Mouse (Mus musculus) heart, embryonic 10.5 days (tissue): ENCODE measurements at regions not wholly inside any gene's neighbourhood (a gene's known extent, or its start where the extent isn't known, plus 50 kb on each side); places are given as distances from the start of the nearest gene placed in this dataset.

Experiments
- DNase-seq: peaks from one replicate; pipeline ENCODE4 v3.0.0-alpha.2; 2017; ENCODE audit warnings: low spot score
- H3K27ac ChIP-seq: fragments of 300-500 bp; sonication (generic); 2 replicates; pipeline ENCODE4 v1.5.1; 2016; ENCODE audit warnings: mild to moderate bottlenecking
- H3K27me3 ChIP-seq: fragments of 300-500 bp; sonication (generic); 2 replicates; pipeline ENCODE4 v1.6.1; 2016; ENCODE audit warnings: mild to moderate bottlenecking; ENCODE audit not compliant: poor library complexity, insufficient read depth, severe bottlenecking
- H3K36me3 ChIP-seq: fragments of 300-500 bp; sonication (generic); 2 replicates; pipeline ENCODE4 v1.6.1; 2016; ENCODE audit warnings: mild to moderate bottlenecking, moderate library complexity
- H3K4me1 ChIP-seq: fragments of 300-500 bp; sonication (generic); 2 replicates; pipeline ENCODE4 v1.6.1; 2016; ENCODE audit warnings: mild to moderate bottlenecking
- H3K4me3 ChIP-seq: fragments of 300-500 bp; sonication (generic); 2 replicates; pipeline ENCODE4 v1.5.1; 2016; ENCODE audit warnings: mild to moderate bottlenecking, moderate library complexity
- H3K9me3 ChIP-seq: fragments of 300-500 bp; sonication (generic); 2 replicates; pipeline ENCODE4 v1.6.1; 2016; ENCODE audit warnings: mild to moderate bottlenecking, moderate library complexity
- WGBS: fragments of 180-500 bp; shearing (Covaris S2); methylation state at CpG from one replicate; pipeline ENCODE4 v1.1.7; 2016; 5-methylcytosine and 5-hydroxymethylcytosine counted together

DNA sequence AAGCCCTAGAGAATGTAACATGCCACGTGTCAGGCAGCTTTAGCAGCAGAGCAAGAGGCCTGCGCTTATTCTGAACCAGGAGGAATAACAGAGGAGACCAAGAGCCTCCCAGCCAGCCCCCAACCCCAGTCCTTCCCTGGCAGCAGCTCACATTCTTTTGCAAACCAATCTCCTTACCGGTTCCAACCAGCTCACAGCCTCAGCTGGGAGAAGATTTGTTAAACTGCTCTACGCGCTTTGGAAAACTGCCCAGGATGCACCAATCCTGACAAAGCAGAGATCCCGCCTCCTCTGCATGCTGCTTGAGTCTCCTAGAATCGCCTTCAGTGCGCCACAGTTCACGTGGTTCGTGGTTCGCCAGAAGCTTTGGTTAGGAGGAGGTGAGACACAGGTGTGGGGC, 51.8 kb downstream of the Gm9376 start:
- H3K9me3 ChIP-seq = no peaks in the 10 kb centered on the region
- peaks cover 55% of the 10 kb centered on the region for H3K27me3 ChIP-seq
- 46% methylated on average over 11 of the region's 11 CpGs for WGBS

DNA sequence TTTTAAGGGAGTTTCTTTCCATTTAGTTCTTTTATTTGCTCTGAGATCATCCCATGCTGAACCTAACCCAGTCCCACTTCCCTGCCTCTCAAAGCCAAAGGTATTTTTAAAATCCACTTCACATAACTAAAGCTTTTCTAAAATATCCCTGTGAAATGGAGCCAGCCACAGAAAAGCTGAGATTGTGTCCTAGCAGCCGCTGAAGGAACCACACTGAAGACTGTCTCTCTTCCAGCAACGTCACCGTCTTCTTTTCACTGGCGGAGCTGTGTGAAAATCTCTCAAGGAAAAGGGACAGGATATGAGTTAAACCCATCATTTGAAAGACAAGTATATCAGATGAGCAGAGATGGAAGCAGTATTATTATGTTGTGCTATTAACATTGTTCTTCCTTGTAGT, 53.3 kb downstream of the Gm9376 start:
- Histone ChIP-seq H3K9me3 (no peaks in the 10 kb centered on the region), H3K4me3 (no peak overlapping the region), H3K4me1 (no peaks in the 10 kb centered on the region), H3K27ac (no peak overlapping the region), H3K27me3 (peaks cover 71% of the 10 kb centered on the region), H3K36me3 (no peaks in the 10 kb centered on the region)
- WGBS = 81% methylated on average over 4 of the region's 4 CpGs
- no peak for DNase-seq

More for the DNA sequence above, 51.8 kb downstream of the Gm9376 start:
- no peak for DNase-seq
- Histone ChIP-seq H3K27ac (no peak overlapping the region), H3K36me3 (no peaks in the 10 kb centered on the region), H3K4me3 (no peak overlapping the region), H3K4me1 (no peaks in the 10 kb centered on the region)

DNA sequence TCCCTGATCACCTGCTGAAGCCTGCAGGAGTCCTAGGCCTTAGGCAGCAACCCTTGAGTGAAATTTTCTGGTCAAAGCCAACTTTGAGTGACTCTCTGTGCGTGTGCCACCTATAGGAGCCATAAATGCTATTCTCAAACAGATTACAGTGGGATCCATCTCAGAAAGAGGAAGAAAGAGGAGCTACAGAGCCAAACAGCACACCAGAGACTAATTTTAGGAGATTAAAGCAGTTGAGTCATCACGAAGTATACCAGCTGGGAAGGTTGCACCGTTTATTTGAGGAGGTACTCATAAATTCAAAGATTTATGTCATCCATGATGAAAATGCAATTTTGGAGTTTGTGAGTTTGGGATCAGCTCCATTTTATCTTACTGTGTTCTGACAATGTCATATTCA, 54.3 kb downstream of the Gm9376 start:
- H3K27me3 ChIP-seq = peaks cover 81% of the 10 kb centered on the region
- no peak overlapping the region for H3K27ac ChIP-seq
- WGBS = 76% methylated on average over 3 of the region's 3 CpGs
- H3K9me3 ChIP-seq = no peaks in the 10 kb centered on the region
- no peak overlapping the region for H3K4me3 ChIP-seq
- no peak for DNase-seq
- H3K4me1 ChIP-seq = no peaks in the 10 kb centered on the region
- H3K36me3 ChIP-seq = no peaks in the 10 kb centered on the region

DNA sequence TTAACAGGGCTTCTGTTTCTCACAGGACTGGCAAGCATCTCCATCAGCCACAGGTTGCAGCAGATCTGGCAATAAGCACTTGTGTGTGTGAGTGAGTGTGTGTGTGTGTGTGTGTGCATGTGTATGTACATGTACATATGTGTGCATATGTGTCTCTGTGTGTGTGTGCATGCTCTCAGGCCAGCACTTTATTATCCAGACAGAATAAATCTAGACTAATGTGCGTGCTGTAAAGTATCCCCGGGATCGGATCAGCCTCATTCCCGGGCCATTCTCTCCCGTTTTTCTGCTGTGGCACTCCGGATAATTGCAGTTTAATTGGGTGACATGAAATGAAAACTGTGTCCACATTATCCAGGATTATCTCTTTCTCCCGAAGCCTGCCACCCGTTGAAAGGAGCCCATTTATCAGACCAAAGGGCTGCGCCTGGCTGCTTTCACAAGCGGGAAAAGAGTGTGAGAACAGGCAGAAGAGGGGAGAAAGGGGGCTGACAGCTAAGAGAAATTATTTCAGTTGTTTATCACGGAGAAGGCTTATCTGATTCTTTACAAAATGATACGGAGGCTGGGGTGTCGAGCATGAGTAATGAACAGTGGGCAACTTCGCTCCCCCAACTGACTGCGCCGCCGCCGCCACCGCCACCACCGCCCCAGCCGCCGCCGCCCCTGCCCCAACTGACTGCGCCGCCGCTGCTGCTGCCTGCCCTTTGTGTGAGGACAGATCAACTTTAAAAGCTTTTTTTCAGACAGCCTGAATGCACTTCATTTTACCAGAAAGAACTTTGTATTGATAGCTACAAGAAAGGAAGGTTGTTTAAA, 55.5 kb downstream of the Gm9376 start:
- no peak overlapping the region for H3K27ac ChIP-seq
- no peaks in the 10 kb centered on the region for H3K9me3 ChIP-seq
- peak overlapping the region; percentile 49 for H3K4me3 ChIP-seq
- H3K27me3 ChIP-seq = peaks cover 88% of the 10 kb centered on the region
- no peaks in the 10 kb centered on the region for H3K36me3 ChIP-seq
- no peaks in the 10 kb centered on the region for H3K4me1 ChIP-seq
- 12% methylated on average over 26 of the region's 26 CpGs for WGBS
- DNase-seq = no peak

DNA sequence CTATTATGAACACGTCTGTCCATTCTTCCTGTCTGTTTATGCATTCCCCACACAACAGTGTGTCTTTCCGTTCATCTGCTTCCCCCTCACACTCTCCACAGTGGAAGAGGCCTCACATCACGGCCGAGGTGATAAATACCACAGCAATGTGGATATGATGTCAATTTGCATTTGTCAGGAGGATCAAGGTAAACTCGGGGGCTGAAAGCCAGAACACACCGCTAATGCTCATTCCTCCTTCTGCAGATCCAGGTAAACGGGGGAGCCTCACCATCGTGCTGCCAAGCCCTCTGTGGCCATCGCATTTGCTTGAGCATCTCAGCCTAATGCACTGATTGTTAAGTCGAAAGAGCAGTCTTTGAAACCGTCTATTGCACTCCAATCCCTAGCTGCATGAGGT, 56.1 kb downstream of the Gm9376 start:
- H3K9me3 ChIP-seq = no peaks in the 10 kb centered on the region
- 19% methylated on average over 11 of the region's 11 CpGs for WGBS
- peak overlapping the region; percentile 49 for H3K4me3 ChIP-seq
- no peak for DNase-seq
- no peaks in the 10 kb centered on the region for H3K4me1 ChIP-seq
- H3K27me3 ChIP-seq = peaks cover 85% of the 10 kb centered on the region
- H3K27ac ChIP-seq = no peak overlapping the region
- no peaks in the 10 kb centered on the region for H3K36me3 ChIP-seq

DNA sequence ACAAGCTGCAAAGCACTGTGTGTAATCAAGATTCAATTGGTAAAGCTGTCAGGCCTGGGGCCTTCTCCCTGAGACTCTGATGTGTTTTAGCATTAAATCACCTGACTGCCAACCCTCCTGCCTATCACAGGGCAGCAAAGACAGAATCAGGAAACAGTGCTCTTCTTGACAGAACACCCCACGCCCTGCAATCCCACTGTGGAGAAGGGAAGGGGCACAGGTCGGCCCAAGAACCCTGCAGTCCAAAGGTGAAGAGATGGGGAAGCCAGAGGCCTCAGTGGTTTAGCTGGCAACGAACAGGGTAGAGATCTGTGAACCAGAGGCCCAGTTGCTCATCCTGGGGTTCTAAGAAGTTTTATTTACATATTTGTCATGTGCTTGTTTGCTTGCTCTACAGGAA, 71.3 kb downstream of the Gm9376 start:
- 70% methylated on average over 3 of the region's 3 CpGs for WGBS
- Histone ChIP-seq H3K4me3 (no peak overlapping the region), H3K27ac (no peak overlapping the region), H3K9me3 (no peaks in the 10 kb centered on the region), H3K36me3 (no peaks in the 10 kb centered on the region), H3K27me3 (no peaks in the 10 kb centered on the region), H3K4me1 (0 out of 2 replicates have a peak, but pooled peaks cover 3% of the 10 kb centered on the region)
- DNase-seq = no peak

DNA sequence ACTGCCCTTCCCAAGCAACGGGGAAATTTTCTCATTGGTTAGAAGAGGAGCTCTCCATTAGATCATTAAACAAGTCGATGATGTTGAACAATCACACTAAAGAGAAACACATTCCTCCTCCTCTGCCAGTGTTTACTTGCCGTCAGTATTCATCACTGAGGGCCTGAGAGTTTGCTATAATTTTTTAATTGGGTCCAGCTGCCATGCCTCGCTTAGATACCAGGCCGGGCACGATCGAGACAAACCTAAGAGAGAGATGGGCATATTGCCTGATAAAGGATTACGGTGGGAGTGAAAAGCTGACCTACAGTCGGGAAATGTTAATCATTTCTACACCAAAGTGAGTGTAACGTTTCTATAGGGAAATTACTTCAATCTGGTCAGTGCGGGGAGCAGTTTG, 96.2 kb downstream of the Gm9376 start:
- H3K4me3 ChIP-seq = no peak overlapping the region
- DNase-seq = no peak
- H3K9me3 ChIP-seq = no peaks in the 10 kb centered on the region
- WGBS = 77% methylated on average over 11 of the region's 11 CpGs
- no peaks in the 10 kb centered on the region for H3K36me3 ChIP-seq
- no peaks in the 10 kb centered on the region for H3K4me1 ChIP-seq
- H3K27me3 ChIP-seq = 0 out of 2 replicates have a peak, but pooled peaks cover 5% of the 10 kb centered on the region
- H3K27ac ChIP-seq = no peak overlapping the region

DNA sequence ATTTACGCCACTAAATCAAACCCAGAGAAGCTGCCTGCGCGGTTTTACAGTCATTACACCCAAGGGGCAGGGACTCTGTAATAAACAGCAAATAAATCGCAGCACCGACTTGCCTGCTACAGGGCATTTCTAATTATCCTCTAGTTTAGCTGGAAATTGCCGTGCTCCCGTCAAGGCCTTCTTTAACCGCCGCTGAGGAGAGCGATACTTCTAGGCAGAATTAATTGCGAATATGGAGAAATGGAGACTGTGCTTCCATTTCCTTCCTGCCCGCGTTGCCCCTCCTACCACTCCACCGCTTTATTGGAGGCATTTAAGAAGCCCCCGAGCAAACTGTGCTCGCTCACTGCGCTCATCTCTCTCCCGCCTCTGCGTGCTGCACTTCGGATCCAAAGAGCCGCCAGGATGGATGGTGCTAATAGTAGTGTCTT, 96.6 kb downstream of the Gm9376 start:
- no peak overlapping the region for H3K27ac ChIP-seq
- peaks cover 3% of the 10 kb centered on the region; the same call in 1 of the 2 replicates for H3K4me1 ChIP-seq
- no peaks in the 10 kb centered on the region for H3K27me3 ChIP-seq
- no peak overlapping the region for H3K4me3 ChIP-seq
- H3K36me3 ChIP-seq = no peaks in the 10 kb centered on the region
- no peak for DNase-seq
- 74% methylated on average over 21 of the region's 21 CpGs for WGBS
- H3K9me3 ChIP-seq = no peaks in the 10 kb centered on the region

DNA sequence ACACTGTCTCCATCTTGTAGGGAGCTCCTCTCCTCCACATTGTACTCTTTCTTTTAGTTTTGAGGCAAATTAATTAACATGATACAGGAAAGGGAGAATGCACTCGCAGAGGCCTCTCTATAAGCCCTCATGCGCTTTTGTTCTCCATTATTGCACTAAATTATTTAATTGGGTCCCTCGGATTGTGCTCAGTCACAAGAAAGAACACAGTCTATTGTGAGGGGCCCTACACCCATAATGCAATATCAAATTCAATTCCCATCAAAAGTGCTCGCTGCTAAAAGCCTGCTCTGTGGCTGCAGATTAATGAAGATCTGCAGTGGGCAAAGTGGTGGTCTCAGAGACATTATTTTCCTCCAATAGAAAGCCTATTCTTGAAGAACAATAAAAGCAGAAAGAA, 99.8 kb downstream of the Gm9376 start:
- H3K36me3 ChIP-seq = no peaks in the 10 kb centered on the region
- H3K9me3 ChIP-seq = no peaks in the 10 kb centered on the region
- no peak overlapping the region for H3K4me3 ChIP-seq
- WGBS = 83% methylated on average over 4 of the region's 4 CpGs
- H3K27ac ChIP-seq = no peak overlapping the region
- peaks cover 20% of the 10 kb centered on the region; the same call in 1 of the 2 replicates for H3K27me3 ChIP-seq
- peaks cover 11% of the 10 kb centered on the region for H3K4me1 ChIP-seq
- no peak for DNase-seq

DNA sequence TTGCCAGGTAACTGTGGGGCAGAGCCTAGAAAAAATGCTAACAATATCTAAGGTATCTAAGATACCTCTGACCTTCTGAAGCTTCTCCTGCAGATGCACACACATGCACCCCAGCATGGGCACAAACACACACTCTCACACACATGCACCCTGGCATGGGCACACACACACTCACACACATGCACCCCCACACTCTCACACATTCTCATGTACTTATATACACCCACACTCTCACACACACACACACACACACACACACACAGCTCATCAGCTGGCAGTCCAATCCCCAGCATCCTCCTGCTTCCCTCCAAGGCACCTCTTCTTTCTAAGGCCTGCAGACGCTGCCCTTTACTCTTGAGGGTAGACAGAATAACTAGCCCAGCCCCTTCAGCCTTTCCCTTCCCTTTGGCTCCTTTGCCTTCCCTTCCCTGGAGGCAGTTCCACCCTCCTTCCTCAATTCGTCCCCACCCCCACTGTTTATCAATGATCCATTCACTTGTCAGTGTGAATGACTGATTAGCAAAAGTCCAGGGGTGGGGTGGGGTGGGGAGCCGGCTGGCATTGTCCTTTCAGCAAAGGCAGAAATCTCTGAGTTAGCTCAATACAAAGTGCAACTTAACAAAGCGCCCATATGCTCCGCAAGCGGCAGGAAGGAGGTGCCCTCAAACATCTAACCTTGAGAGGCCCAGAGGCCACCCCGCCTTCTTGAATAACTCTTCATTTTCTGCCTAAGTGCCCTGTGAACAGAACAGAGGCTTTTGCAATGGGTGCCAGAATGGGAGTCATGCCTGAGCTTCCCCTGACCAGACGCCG, 102.1 kb downstream of the Gm9376 start:
- Histone ChIP-seq H3K4me1 (peaks cover 11% of the 10 kb centered on the region), H3K27me3 (peaks cover 20% of the 10 kb centered on the region; the same call in 1 of the 2 replicates), H3K4me3 (peak overlapping the region; percentile 27; the same call in 1 of the 2 replicates), H3K9me3 (no peaks in the 10 kb centered on the region), H3K27ac (no peak overlapping the region), H3K36me3 (no peaks in the 10 kb centered on the region)
- 31% methylated on average over 9 of the region's 9 CpGs for WGBS
- DNase-seq = no peak

DNA sequence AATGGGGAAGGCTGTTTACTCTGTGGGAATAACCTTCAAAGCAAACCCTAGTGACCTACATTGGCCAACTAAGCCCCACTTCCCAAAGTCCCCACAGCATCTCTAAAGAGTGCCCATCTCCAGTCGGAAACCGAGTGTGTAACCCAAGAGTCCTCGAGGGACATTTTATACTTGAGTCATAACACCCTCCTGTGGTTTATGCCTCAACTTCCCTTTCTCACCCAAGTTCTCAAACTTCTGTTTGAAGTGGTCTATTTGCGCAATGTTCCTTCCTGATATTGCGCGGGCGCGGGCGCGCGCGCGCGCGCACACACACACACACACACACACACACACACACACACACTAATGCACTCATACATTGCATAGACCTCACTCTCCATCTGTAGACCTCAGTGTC, 104.6 kb downstream of the Gm9376 start:
- no peaks in the 10 kb centered on the region for H3K36me3 ChIP-seq
- H3K4me1 ChIP-seq = peaks cover 11% of the 10 kb centered on the region
- no peak overlapping the region for H3K27ac ChIP-seq
- WGBS = 95% methylated on average over 15 of the region's 15 CpGs
- no peaks in the 10 kb centered on the region for H3K9me3 ChIP-seq
- DNase-seq = no peak
- peaks cover 20% of the 10 kb centered on the region; the same call in 1 of the 2 replicates for H3K27me3 ChIP-seq
- H3K4me3 ChIP-seq = no peak overlapping the region

DNA sequence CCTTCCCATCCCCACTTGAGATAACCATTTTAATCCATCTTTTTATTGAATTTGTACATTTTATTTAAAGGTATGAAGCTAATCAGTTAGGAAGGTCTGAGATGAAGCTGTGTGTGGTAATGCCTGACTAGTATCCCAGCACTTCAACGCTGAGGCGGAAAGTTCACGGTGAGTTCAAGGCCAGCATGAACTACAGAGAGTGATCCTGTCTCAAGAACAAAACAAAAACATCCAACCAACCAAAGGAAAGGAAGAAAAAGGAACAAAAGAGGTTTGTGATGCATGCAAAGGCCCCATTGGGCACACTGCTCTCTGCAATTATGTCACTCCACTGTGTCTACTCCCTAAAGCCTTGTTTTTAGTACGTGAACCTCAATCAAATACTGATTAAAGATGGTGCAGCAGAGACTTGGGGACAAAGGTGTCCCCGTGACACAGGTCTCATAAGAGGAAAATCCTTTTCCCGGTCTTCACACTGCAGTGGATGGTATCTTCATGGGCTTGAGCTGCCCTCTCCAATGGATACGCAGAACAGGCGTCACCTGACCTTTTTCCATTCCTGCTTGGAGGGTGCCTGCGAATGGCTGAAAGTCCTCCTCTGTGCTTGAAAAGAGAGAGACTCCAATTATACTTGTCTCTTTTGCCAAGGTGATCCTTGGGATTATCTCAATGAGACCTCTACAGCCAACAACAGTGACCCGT, 108.2 kb downstream of the Gm9376 start:
- Histone ChIP-seq H3K27me3 (peaks cover 7% of the 10 kb centered on the region; the same call in 1 of the 2 replicates), H3K4me3 (no peak overlapping the region), H3K4me1 (no peaks in the 10 kb centered on the region), H3K27ac (no peak overlapping the region), H3K9me3 (no peaks in the 10 kb centered on the region), H3K36me3 (no peaks in the 10 kb centered on the region)
- DNase-seq = no peak
- WGBS = 85% methylated on average over 10 of the region's 10 CpGs
